Mouse (Mus musculus) G1E (cell line): Measurements from ENCODE around the gene Zbtb12.

Experiments used
- CTCF ChIP-seq: IDR thresholded peaks from 2 replicates; pipeline ENCODE4 v1.5.1; 2012; ENCODE audit warnings: low read depth, low read length, inconsistent platforms, mixed read lengths
- GATA1 ChIP-seq: IDR thresholded peaks from 2 replicates; pipeline ENCODE4 v1.6.1; 2012; ENCODE audit warnings: borderline replicate concordance, low read length, inconsistent platforms, mixed read lengths
- GATA2 ChIP-seq: IDR thresholded peaks from 2 replicates; pipeline ENCODE4 v1.6.1; 2012; ENCODE audit warnings: low read depth, low read length, inconsistent platforms, borderline replicate concordance
- POLR2AphosphoS5 ChIP-seq: IDR thresholded peaks from 2 replicates; pipeline ENCODE4 v1.6.1; 2012; ENCODE audit warnings: low read depth, low read length, inconsistent platforms; ENCODE audit not compliant: insufficient replicate concordance
- TAL1 ChIP-seq: conservative IDR thresholded peaks from 2 replicates; pipeline ENCODE4 v1.6.1; 2012; ENCODE audit warnings: low read depth, low read length, inconsistent platforms, mixed read lengths

DNA sequence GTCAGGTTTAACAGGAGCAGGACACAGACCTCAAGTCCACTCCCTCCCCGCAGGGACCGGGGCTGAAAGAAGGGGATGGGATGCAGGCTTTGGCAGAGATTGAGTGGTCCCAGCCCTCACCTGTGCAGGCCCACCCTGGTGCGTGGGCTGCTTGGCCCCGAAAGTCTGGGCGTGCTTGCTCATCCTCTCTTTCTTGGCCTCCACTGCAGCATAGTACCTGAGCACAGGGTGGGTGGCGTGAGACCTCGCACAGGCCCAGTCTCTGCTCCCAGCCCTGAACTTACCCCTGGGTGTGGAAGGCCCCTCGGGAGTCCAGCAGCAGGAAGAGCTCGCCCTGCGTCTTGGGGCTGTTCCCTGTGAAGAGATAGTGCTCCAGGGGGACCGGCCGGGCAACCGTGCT lies 34.4 kb upstream of the Zbtb12 start:
- TF ChIP-seq CTCF, result no peak
- no peak for TF ChIP-seq TAL1
- no peak for TF ChIP-seq GATA1
- no peak for TF ChIP-seq POLR2AphosphoS5
- no peak for TF ChIP-seq GATA2
